Mouse (Mus musculus) adrenal gland, adult 8-10 months (tissue): ENCODE measurements around the gene Itk. TPM values are rescaled to one million over a fixed set of nuclear protein-coding genes. Genes with fewer than 3 reads are reported as not detected.

ENCODE experiments used
- DNase-seq: peaks from one replicate; pipeline ENCODE4 v3.0.0; 2022
- total RNA-seq, 4 experiments: library from RNA; stranded (reverse); gene quantifications; 2 replicates each; pipeline ENCODE4 v1.2.4; 2022

Gene Itk
- total RNA-seq, 4 experiments from 2014 or later: 0.23 to 0.65 (median 0.43) TPM

DNA sequence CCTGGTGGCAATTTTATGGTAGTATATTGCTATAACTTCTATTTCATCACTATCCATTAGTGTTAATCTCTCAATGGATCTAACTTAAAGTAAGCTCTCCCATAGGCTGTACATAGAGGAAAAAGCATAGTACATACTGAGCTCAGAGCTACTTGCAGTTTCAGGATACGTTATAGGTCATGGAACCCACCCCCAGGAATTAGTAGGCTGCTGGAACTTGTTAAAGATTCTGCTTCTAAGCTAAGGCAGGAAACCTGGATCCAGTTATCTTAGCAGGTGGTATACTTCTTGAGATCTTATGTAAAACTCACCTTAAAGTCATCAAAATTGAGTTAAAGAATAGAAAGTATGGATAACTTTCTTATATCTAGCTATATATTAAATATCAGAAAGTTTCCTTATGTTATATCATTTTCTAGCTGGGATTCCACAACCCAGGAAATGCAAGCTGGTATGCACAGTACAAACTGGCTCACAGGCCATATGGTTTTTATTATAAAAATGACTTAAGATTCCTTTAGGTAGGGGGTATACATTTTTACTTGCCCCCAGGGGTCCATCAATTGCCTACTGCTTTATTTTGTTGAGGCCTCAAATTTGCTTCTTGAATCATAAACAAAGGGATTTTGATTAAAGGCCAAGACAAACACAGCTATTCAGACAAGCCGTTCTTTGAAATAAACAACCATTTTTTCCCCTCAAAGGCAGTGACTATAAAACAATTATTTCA, 39.5 kb downstream of the Itk start:
- no peak for DNase-seq

DNA sequence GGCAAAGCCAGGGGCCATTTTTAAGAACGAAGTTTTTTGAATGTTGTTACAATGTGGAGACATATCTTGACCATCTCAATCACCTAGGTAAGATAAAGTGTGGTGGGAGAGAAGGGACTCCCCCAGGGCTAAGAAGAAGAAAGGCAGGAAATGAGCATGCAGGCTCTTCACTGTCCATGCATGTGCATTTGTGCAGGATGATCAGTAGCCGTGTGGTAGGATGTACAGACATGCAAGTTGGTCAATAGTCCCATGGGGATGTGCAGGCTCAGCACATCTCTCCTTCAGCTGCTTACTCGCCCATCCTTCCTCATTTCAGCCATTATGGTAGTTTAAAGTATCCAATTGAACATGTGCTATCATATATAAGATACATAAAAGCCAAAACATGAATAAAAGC, 40.9 kb downstream of the Itk start:
- DNase-seq: no peak

DNA sequence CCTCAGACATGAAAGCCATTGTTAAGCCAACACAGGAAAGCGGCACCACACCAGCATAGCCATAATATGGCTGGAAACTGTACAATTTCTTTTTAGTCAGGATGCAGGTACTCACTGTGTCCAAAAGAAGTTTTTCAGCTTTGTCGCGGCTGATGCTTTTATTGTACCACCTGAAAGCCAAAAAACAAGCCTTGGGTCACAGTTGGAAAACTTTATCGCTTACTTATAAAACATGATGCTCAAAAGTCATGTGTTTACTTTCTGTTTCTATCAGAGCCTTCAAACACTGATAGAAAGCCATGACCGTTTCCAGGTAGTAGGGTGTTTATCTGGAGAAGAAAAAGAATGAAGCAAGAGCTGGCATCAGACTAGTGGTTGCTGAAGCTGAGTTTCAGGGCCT, 41.6 kb downstream of the Itk start:
- DNase-seq: no peak

DNA sequence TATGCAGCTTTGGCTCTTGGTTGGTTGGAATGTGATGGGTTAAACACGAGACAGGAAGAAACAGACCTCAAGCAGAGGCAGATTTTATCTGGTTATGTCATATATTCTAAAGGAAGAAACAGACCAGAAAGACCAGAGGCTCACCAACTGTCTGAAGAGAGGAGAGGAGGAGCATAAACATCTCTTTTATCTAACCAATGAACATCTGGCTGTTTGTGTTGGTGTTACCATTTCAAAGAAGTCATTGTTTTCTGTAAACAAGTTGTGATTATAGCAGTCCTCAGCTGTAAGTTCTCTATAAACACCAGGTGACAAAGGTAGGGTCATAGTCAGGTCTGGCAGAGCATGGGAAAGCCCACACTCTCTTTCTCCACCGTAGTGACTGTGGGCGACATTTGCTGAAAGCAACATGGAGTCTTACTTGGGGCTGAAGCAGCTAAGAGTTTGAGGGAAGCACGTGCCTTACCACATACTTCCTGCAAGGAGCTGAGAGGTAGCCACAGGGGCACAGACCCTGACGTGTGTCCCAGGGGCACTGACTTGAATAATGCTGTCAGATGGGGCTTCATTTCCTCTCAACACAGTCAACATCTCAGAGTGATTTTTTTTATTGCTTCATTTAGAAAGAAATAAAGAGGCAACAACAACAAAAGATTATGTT, 45.3 kb downstream of the Itk start:
- DNase-seq: no peak

DNA sequence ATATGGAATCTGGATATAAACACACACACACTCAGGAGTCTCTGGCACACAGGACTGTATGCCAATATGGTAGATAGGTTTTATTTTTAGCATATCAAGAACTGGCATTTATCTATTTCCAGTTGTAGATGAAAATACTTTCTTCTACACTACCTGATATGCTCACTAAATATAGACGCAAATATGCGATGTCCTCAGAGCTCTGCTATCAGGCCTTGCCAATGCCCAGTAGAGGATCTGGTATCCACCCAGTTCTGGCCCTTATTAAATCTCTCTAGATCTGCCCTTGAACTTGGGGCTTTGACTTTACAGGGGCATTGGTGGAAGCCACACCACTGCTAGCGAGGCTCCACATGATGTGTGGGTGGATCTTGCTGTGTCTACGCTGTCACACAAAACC, 47.4 kb downstream of the Itk start:
- no peak for DNase-seq

DNA sequence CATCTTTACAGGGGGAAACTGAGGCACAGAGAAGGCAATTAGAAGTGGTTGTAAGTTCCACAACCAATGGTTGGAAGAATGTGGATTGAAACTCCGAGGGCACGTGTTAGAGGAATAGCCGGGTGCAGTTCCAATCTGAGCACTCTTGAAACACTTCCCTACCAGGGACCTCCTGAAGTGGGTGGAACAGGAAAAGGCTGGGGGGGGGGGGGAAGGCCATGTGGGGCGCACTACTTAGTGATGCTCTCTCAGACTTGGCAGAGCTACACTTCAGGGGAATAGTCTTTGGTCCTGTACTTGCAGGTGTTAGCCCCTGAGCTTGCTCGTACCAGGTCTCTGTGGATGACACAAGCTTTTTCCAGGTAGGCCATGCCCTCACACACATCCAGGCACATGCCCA, 53.3 kb downstream of the Itk start:
- no peak for DNase-seq

DNA sequence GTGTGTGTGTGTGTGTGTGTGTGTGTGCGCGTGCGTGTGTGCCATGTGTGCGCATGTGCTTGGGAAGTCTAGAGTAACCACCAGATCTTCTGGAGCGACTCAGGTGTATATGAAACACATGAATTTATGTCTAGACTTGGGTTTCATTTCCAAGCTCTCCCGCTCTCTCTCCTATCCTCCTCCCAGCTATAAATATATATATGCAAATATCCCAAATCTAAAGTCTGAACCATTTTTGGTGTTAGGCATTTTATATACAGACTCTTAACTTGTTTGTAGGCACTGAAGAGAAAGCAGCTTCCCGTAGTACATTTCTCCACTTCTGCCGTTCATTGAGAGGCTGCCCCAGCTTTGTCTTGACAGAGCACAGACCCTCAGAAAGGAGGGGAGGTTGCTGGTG, 57.1 kb downstream of the Itk start:
- DNase-seq: no peak

DNA sequence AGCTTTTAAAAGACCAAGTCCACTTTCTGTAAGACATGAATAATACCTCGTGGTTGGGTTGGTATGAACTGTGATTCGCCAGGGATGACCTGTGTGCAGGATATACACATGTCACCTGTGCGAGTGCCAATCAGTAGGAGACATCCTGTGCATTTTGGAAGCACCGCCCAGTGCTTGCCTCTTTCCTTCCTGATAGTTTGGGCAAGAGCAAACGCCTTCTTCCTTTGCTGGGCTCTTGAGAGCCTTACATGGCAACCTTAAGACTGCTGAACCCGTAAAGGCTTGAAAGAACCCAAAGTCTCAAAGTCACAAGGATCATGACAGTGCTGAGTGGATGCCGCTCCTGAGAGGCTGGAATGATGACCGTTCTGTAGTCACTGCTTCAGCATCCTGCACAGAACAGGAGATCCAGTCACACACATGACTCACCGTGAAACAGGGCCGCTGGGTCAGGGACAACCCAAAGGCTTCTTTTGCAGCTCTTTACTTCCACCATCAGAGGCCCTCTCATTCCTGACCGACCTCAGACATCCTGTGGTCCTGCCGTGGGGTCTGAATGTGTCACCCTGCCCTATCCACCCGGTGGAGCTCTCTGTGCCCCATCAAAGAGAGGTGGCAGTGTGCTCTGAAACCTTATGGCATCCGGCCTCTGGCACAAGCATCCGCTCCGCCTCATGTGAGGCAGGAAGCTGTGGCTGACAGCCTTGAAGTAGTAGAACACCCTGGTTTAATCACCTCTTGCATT, 62.9 kb downstream of the Itk start:
- peak; percentile 42 for DNase-seq

DNA sequence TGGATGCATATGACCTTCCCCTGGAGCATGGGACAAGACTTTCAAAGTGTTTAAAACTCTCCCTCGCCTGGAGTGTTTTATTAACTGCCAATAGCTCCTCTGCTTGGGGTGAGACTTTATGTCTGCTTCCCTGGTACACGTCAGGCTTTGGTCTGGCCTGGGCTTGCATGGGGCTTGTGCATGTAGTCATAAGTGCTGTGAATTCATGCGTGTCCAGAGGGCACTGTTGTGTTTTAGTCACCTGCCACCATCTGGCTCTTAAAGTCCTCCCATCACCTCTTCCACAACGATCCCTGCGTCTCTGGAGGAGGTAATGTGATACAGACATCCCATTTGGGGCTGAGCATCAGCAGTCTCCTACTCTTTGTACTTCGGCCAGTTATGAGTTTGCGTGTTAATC, 67.8 kb downstream of the Itk start:
- DNase-seq: no peak

DNA sequence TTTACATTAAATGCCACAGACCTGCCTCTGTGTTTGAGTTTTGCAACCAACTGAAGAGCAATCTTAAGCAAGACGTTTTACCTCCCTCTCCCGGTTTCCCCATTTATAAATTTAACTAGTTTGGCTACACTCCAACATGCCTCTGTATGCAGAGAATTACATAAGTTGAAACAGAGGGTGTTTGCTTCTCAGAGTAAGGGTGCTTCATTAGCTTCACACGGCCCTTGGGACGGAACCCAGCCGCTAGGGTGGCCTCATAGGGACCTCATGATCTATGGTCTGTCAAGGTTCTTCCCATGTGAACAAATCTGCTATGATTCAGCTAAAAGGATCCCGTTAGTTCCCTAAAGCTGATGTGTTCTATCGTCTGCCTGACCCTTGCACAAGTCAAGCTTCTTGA, 74.8 kb downstream of the Itk start:
- DNase-seq: no peak

DNA sequence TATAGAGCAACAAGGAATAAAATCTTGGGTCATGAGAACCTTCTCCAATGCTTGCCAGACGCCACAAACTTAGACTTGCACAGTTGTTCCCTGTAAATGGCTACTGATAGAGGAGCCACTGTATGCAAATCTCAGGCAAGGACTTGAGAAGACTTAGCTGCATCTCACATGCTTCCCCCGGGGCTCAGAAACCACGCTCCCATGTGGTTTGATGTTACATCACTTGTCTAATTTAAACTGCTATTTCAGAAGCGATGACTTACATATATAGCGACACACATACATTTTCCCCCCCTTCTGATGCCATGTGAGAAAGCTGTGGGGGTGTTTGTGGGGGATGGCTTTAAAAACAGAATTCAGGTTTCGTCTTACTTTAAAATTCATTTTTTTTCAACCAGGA, 75.5 kb downstream of the Itk start:
- no peak for DNase-seq

DNA sequence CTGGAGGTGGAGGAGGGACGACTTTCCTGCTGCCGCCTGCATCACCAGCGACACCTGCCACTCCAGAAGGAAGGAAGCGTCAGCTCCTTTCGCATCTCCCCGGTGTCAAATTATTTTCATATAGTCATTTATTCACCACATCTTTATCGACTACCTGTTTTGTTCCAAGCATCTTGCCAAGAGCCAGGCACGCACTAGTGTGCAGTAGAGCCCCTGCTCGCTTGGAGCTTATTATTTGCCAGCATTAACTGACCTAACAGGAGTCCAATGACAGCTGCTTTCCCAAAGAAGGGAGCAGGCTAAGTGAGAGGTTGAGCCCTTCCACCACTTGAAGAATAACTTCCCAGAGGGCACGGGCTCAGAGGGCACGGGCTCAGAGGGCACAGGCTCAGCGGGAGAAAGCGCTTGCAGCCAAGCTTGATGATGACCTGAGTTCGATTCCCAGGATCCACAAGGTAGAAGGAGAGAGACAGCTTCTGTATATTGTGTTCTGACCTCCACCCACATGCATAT, 76.7 kb downstream of the Itk start, which contains the start of gene Cyfip2:
TSS of gene Cyfip2 (minus strand) at position 337 of the 513 bp plus-strand sequence.
- no peak for DNase-seq

DNA sequence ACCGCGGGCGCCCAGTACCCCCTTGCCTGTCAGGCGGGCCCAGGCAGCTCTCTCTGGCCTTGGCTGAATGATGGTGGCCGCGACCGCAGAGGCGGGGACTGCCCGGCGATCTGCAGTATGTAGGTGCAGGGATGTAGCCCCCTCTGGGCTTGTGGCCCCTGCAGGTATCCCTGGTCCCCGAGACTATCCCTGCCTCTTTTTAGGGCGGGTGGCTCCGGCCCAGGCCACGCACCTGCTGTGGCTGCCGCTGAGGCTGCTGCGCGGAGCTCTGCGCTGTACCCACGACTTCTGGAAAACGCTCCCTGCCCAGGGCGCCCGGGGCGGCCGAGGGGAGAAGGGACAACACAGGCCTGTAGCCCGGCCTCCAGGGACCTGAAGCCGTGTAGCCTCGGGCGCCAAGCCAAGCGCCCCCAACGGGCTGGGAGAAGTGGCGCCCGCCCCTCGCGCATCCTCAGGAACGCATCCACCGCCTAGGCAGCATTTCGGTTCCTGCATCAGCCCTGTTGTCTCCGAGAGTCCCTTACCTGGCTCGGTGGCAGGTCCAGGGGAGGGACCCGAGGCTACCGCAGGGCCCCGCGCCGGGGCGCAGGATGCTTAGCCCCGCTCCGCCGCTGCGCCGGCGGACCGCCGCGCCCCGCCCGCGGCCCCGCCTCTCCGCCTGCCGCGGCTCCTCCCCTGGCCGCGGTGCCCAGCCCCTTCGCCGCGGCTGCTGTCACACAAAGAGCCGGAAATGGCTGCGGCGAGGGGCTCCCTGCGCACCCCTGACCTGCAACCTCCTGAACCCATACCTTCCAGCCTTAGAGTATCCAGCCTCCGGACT, 77.4 kb downstream of the Itk start:
- DNase-seq: peak; percentile 40

DNA sequence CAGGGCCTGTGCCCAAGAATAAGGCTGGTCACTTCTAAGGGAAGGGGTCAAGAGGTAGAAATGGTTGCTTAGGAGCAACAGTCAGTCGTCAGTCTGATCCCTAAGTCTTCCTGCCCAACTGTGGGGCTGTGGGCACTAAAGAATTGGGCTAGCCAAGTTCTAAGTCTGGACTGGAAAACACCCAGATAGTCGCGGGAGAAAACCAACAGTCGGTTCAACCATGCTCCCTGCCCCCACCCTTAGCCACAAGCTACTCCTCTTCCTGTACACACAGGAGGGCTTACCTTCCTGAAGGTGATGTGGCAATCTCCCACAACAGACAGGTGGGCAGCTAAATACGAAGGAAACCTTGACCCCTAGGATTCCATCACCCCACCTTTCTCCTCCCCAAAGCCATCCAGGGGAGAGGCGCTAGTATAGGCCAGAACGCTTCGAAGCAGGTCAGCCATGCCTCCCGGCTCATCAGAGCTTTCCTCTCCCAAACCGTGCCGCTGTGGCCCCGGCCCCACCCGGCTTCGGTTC, 78.1 kb downstream of the Itk start:
- no peak for DNase-seq

DNA sequence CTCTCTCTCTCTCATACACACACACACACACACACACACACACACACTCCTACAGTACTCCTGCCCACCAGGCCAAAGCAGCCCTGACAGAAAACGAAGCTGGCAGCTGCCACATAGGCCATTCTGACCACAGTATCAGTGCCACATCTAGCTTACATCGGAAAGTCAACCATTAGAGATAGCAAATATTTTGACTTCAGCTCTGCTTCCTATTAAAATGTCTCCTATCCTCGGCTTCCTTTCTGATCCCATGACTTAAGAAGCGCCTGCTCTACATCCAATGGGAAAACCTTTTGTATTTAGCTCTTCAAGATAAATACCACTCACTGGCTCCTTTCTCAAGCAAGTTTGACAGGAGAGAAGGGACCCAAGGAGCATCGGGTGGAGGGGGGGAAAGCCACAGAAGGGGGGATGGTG, 78.7 kb downstream of the Itk start:
- DNase-seq: no peak

DNA sequence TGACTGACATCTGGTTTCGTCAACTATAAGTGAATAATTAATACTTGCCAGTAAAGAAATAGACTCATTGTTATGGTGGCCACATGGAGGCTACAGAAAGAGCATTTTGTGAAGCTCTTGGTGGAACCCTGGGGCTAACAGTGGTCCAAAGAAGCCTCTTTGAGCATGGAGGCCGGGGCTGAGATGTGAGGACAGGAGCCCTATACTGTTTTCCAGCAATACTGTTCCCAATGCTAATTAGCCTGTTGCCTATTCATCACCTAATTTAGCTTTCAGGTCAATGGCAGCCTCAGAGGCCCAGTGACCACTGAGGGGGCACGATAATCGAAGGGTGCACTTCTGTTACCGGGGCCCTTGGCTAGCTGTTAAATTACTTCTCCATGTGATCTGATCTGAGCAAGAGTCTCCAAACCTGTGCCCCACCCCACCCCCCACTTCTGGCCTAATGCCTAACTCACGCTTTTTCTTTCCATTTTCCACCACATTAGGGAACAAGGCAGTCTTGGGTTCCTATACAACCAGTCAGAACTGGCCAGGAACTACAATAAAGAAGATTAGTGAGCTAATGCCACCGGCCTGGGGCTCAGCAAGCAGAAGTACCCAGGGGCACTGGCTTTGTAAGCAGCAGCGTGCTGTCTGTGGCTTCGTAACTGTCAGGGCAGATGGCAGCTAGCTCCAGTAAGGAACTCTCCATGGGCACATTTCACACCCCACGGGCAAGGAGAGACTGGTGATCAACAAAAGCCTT, 79.3 kb downstream of the Itk start:
- no peak for DNase-seq

DNA sequence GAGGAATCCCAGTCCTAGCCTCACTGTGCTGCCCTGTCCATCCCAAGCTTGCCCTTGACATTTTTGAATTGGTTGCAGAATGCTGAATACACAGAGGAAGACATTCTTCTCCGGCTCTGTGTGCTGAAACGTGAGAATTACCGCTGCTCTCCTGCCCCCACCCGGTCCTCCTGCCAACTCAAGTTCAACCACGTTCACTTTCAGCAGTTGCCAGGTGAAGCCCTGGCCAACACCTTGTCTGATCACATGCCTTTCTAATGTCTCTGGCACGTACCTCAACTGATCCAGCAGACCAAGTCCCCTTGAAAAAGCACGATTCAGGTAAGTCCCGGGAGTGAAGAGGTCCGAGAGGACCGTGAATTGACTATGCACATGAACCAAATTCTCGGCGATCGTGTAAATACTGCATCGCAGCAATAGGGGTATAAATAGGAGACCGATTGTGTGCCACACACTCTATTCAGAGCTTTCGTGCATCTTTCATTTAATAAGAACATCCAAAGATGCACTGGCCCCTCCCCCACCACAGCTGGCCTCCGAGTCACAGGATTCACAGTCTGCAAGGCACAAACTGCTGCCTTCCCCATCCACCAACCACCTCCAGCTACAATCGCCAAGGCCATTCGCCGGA, 80.1 kb downstream of the Itk start:
- peak; percentile 51 for DNase-seq

DNA sequence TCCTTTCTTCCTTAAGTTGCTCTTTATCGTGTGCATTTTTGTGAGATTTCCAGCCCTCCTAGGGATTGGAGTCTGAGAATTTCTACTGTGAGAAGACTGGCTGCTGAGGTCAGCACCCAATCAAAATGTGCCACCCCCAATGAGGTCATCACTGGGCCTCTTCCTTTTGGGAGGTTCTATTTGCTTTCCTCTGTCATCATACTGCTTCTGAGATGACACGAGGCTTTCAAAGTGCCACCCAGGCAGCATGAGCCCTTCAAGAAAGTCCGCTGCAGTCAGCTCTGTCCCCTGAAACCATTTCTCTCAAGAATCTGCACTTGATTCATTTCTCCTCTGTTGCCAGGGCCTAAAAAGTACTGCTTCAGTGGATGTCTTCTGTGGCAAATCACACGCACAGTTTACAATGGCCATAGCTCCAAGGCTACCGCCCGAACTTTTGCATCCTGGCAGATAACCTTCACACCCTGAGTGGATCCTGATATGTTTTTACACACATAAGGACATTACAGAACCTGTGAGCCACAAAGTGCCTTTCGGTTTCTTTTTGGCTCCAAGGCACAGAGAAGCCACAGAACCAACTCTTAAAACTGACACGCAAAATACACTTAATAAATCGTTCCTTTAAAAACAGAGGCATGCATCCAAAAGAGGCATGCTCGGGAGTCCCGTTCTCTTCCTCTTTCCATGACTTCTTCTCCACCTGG, 80.9 kb downstream of the Itk start:
- peak; percentile 44 for DNase-seq

DNA sequence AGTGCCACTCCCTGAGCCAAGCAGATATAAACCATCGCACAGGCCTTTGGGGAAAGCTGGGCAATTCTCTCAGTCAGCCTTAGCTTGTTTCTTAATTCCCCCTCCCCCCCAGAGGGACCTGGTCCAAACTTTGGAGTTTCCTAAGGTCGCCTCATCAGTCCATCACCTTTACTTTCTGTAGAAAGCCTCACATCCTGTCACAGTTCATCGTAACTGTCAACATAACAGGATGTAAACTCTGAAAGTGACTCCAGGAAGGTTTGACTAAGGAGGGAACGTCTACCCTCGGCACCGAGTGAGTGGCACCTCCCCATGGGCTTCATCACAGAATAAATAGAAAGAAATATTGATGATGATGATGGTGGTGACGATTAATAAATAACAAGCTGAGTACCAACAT, 81.5 kb downstream of the Itk start:
- no peak for DNase-seq

DNA sequence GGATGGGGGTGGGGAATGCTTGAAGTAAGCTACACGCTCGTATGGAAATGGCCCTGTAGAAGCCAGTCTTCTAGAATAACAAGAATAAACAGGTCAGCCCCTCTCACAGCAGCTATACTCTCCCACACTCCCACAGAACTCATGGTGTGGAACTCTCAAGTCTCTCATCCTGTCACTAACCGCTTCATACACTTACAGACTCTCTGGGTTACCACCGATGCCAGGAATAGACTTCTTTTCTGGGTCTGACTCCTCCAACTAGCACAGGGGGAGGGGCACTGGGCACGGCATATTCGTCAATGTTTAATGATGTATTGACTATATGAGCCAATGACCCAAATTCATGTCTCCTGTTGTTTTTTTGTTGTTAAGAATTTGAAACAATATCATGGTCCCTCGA, 82.5 kb downstream of the Itk start:
- DNase-seq: no peak
